15 mouse cellular contexts compared by ENCODE assay signal in genomic region chr11:121231191-121231590, GRCm38 (mm10). TPM values are rescaled to one million over a fixed set of nuclear protein-coding genes. Genes with fewer than 3 reads are reported as not detected.
DNase-seq lines count a peak whose midpoint lies in the region; ATAC-seq and TF ChIP-seq lines count a peak whose summit lies in the region.
"Had no signal": no experiment of that assay in that cellular context is flagged by ENCODE, and none has a peak within 500 bp of the region (broad histone marks: within the 10 kb centered on the region; RNA-seq: fewer than 3 reads in every experiment).

No protein-coding gene starts in this region.

- no peaks in the 10 kb centered on the region for H3K79me2 ChIP-seq in heart, adult 2 months (replicated peaks; ENCODE audit: control insufficient read depth, insufficient read depth, low read length)

- no peak for TF ChIP-seq EP300 in heart, adult 2 months (IDR thresholded peaks at IDR 0.05; ENCODE audit: insufficient read depth, low read depth, low read length)
- no peak for TF ChIP-seq EP300 in stomach, postnatal 0 days (optimal IDR thresholded peaks at IDR 0.05)

- H3K4me1 ChIP-seq in heart, adult 2 months (ENCODE audit: control insufficient read depth, insufficient read depth, low read length): peaks cover 3% of the 10 kb centered on the region
- H3K4me1 ChIP-seq in intestine, embryonic 15.5 days (replicated peaks): peaks cover 14% of the 10 kb centered on the region
- peaks cover 19% of the 10 kb centered on the region for H3K4me1 ChIP-seq in intestine, embryonic 16.5 days (ENCODE audit: control insufficient read depth, insufficient read depth, low read length)
- peaks cover 12% of the 10 kb centered on the region for H3K4me1 ChIP-seq in stomach, embryonic 15.5 days
- peaks cover 4% of the 10 kb centered on the region; the same call in 1 of the 2 replicates for H3K4me1 ChIP-seq in stomach, postnatal 0 days (replicated peaks; ENCODE audit: control insufficient read depth, insufficient read depth)

- ATAC-seq in intestine, embryonic 15.5 days: no peak
- ATAC-seq in intestine, embryonic 16.5 days: no peak
- no peak for ATAC-seq in stomach, embryonic 15.5 days (ENCODE audit: insufficient read depth, low FRiP score, low read depth)
- ATAC-seq in stomach, postnatal 0 days (ENCODE audit: low FRiP score, low TSS enrichment): no peak
- ATAC-seq: activated CD4-positive, CD25-positive, alpha-beta regulatory T cell, adult 4 months; forebrain, embryonic 13.5 days had no signal

- no peak overlapping the region for H3K9ac ChIP-seq in heart, adult 2 months (ENCODE audit: low read depth, low read length)
- no peak overlapping the region for H3K9ac ChIP-seq in intestine, embryonic 15.5 days
- H3K9ac ChIP-seq in intestine, embryonic 16.5 days (ENCODE audit: low read depth, low read length): no peak overlapping the region
- H3K9ac ChIP-seq in stomach, embryonic 15.5 days: no peak overlapping the region
- no peak overlapping the region for H3K9ac ChIP-seq in stomach, postnatal 0 days (ENCODE audit: low read length)
- H3K9ac ChIP-seq: forebrain, embryonic 13.5 days had no signal

- no peak for TF ChIP-seq POLR2A in heart, adult 2 months (IDR thresholded peaks at IDR 0.05; ENCODE audit: insufficient read depth, low read depth, low read length)

- no peak for TF ChIP-seq CTCF in heart, adult 2 months (IDR thresholded peaks at IDR 0.05)
- TF ChIP-seq CTCF in stomach, postnatal 0 days (IDR thresholded peaks at IDR 0.05; ENCODE audit: low read depth): no peak

- DNase-seq in heart, adult 2 months: no peak
- DNase-seq in heart, adult 18-20 months: no peak
- DNase-seq in stomach, postnatal 0 days (ENCODE audit: low spot score): no peak
- no peak for DNase-seq in right cerebral cortex, postnatal 14 days
- no peak for DNase-seq in embryo, embryonic 10 days (ENCODE audit: low spot score)
- DNase-seq: adrenal gland, postnatal 25 days; cerebellum, adult 8-10 months; embryo, embryonic 11 days; lung, postnatal 36 days had no signal

- no peak overlapping the region for H3K4me2 ChIP-seq in intestine, embryonic 15.5 days (replicated peaks)
- H3K4me2 ChIP-seq in intestine, embryonic 16.5 days (ENCODE audit: low read depth, low read length): no peak overlapping the region
- no peak overlapping the region for H3K4me2 ChIP-seq in stomach, embryonic 15.5 days
- no peak overlapping the region for H3K4me2 ChIP-seq in stomach, postnatal 0 days (replicated peaks; ENCODE audit: low read depth)
- H3K4me2 ChIP-seq: forebrain, embryonic 13.5 days had no signal

- H3K4me3 ChIP-seq in heart, adult 2 months: no peak overlapping the region
- no peak overlapping the region for H3K4me3 ChIP-seq in intestine, embryonic 15.5 days (replicated peaks)
- H3K4me3 ChIP-seq in intestine, embryonic 16.5 days (ENCODE audit: low read length): no peak overlapping the region
- H3K4me3 ChIP-seq in stomach, embryonic 15.5 days (replicated peaks): no peak overlapping the region
- no peak overlapping the region for H3K4me3 ChIP-seq in stomach, postnatal 0 days (ENCODE audit: low read depth, low read length)
- H3K4me3 ChIP-seq: forebrain, embryonic 13.5 days; midbrain, embryonic 10.5 days had no signal

- WGBS in heart, adult 2 months: 68% methylated on average over 4 of the region's 4 CpGs
- WGBS in intestine, embryonic 15.5 days: 82% methylated on average over 4 of the region's 4 CpGs
- WGBS in intestine, embryonic 16.5 days: 71% methylated on average over 4 of the region's 4 CpGs
- 68% methylated on average over 4 of the region's 4 CpGs for WGBS in stomach, embryonic 15.5 days
- 69% methylated on average over 4 of the region's 4 CpGs for WGBS in stomach, postnatal 0 days

- H3K9me3 ChIP-seq in intestine, embryonic 15.5 days: no peaks in the 10 kb centered on the region
- H3K9me3 ChIP-seq in intestine, embryonic 16.5 days (ENCODE audit: control insufficient read depth, low read length): no peaks in the 10 kb centered on the region
- no peaks in the 10 kb centered on the region for H3K9me3 ChIP-seq in stomach, embryonic 15.5 days
- no peaks in the 10 kb centered on the region for H3K9me3 ChIP-seq in stomach, postnatal 0 days (ENCODE audit: control insufficient read depth, low read length)
- H3K9me3 ChIP-seq: forebrain, embryonic 13.5 days; midbrain, embryonic 10.5 days had no signal

- H3K36me3 ChIP-seq in heart, adult 2 months (ENCODE audit: control insufficient read depth, insufficient read depth, low read length): peaks cover 3% of the 10 kb centered on the region; the same call in 1 of the 2 replicates
- 0 out of 2 replicates have a peak, but pooled peaks cover 2% of the 10 kb centered on the region for H3K36me3 ChIP-seq in intestine, embryonic 15.5 days
- H3K36me3 ChIP-seq in intestine, embryonic 16.5 days (ENCODE audit: control insufficient read depth, insufficient read depth, low read length): no peaks in the 10 kb centered on the region
- 0 out of 2 replicates have a peak, but pooled peaks cover 4% of the 10 kb centered on the region for H3K36me3 ChIP-seq in stomach, embryonic 15.5 days
- no peaks in the 10 kb centered on the region for H3K36me3 ChIP-seq in stomach, postnatal 0 days (ENCODE audit: control insufficient read depth, insufficient read depth, low read length)

- 0 out of 2 replicates have a peak overlapping the region, but pooled peaks have one; percentile 13 for H3K27ac ChIP-seq in heart, adult 2 months
- peak overlapping the region; percentile 58; the same call in 1 of the 2 replicates for H3K27ac ChIP-seq in intestine, embryonic 15.5 days
- no peak overlapping the region; the same call in 1 of the 2 replicates for H3K27ac ChIP-seq in intestine, embryonic 16.5 days (ENCODE audit: low read length)
- 0 out of 2 replicates have a peak overlapping the region, but pooled peaks have one; percentile 36 for H3K27ac ChIP-seq in stomach, embryonic 15.5 days
- no peak overlapping the region for H3K27ac ChIP-seq in stomach, postnatal 0 days (replicated peaks)
- H3K27ac ChIP-seq: forebrain, embryonic 13.5 days; midbrain, embryonic 10.5 days had no signal

- intact Hi-C loops in heart, adult 2 months (cut with DNase I): no loop called here

- no peaks in the 10 kb centered on the region for H3K27me3 ChIP-seq in heart, adult 2 months (ENCODE audit: control insufficient read depth, insufficient read depth, low read length)
- no peaks in the 10 kb centered on the region for H3K27me3 ChIP-seq in intestine, embryonic 15.5 days (replicated peaks)
- no peaks in the 10 kb centered on the region for H3K27me3 ChIP-seq in intestine, embryonic 16.5 days (replicated peaks; ENCODE audit: control insufficient read depth, insufficient read depth, low read length)
- no peaks in the 10 kb centered on the region for H3K27me3 ChIP-seq in stomach, embryonic 15.5 days (replicated peaks)
- no peaks in the 10 kb centered on the region for H3K27me3 ChIP-seq in stomach, postnatal 0 days (ENCODE audit: control insufficient read depth, insufficient read depth, low read length)
- H3K27me3 ChIP-seq: forebrain, embryonic 13.5 days had no signal

RNA-seq across cellular contexts. Expression of gene Cybc1, which starts 2.1 kb away (rescaled TPM):
- 1 to 10 TPM; 7.6 TPM for total RNA-seq in heart, adult 2 months (2021)
- 10.4 and 15.2 TPM in 2 replicates for polyA plus RNA-seq in heart, adult 2 months (2012; rRNA removed)
- total RNA-seq in heart, adult 18-20 months (2021): 10 to 100 TPM; 10.2 to 12.6 TPM
- 31.2 and 33.2 TPM in 2 replicates for polyA plus RNA-seq in intestine, embryonic 15.5 days (2015; fragmentation: Nextera tagmentation; extraction: Ambion mirVana)
- polyA plus RNA-seq in intestine, embryonic 16.5 days (2015; fragmentation: Nextera tagmentation; extraction: Ambion mirVana): 33.8 and 36.5 TPM in 2 replicates
- 32.5 and 34.6 TPM in 2 replicates for polyA plus RNA-seq in stomach, embryonic 15.5 days (2015; fragmentation: Nextera tagmentation; extraction: Ambion mirVana)
- polyA plus RNA-seq in stomach, postnatal 0 days (2015; fragmentation: Nextera tagmentation; extraction: Ambion mirVana): 26.9 and 27.4 TPM in 2 replicates

RNA-seq across cellular contexts. Expression of gene Narf, which starts 5.9 kb away (rescaled TPM):
- 100 to 1,000 TPM in 1 of 2 experiments, 10 to 100 TPM in 1; 76.7 to 102 TPM for total RNA-seq in heart, adult 2 months (2021)
- 91.4 and 145 TPM in 2 replicates for polyA plus RNA-seq in heart, adult 2 months (2012; rRNA removed)
- total RNA-seq in heart, adult 18-20 months (2021): 10 to 100 TPM; 71.4 to 83.6 TPM
- 42.2 TPM in 2 replicates for polyA plus RNA-seq in intestine, embryonic 15.5 days (2015; fragmentation: Nextera tagmentation; extraction: Ambion mirVana)
- polyA plus RNA-seq in intestine, embryonic 16.5 days (2015; fragmentation: Nextera tagmentation; extraction: Ambion mirVana): 52.2 and 52.6 TPM in 2 replicates
- 45.6 and 52.0 TPM in 2 replicates for polyA plus RNA-seq in stomach, embryonic 15.5 days (2015; fragmentation: Nextera tagmentation; extraction: Ambion mirVana)
- polyA plus RNA-seq in stomach, postnatal 0 days (2015; fragmentation: Nextera tagmentation; extraction: Ambion mirVana): 19.3 and 19.8 TPM in 2 replicates

RNA-seq across cellular contexts. Expression of gene Ogfod3, which starts 26.7 kb away (rescaled TPM):
- total RNA-seq in heart, adult 2 months (2021): 10 to 100 TPM; 15.8 to 19.8 TPM
- 12.5 and 15.8 TPM in 2 replicates for polyA plus RNA-seq in heart, adult 2 months (2012; rRNA removed)
- total RNA-seq in heart, adult 18-20 months (2021): 10 to 100 TPM; 17.0 to 17.9 TPM
- 29.5 and 32.0 TPM in 2 replicates for polyA plus RNA-seq in intestine, embryonic 15.5 days (2015; fragmentation: Nextera tagmentation; extraction: Ambion mirVana)
- 31.2 and 32.0 TPM in 2 replicates for polyA plus RNA-seq in intestine, embryonic 16.5 days (2015; fragmentation: Nextera tagmentation; extraction: Ambion mirVana)
- 30.4 and 30.5 TPM in 2 replicates for polyA plus RNA-seq in stomach, embryonic 15.5 days (2015; fragmentation: Nextera tagmentation; extraction: Ambion mirVana)
- polyA plus RNA-seq in stomach, postnatal 0 days (2015; fragmentation: Nextera tagmentation; extraction: Ambion mirVana): 22.2 and 23.3 TPM in 2 replicates

RNA-seq across cellular contexts. Expression of gene Hexdc, which starts 27.0 kb away (rescaled TPM):
- 1 to 10 TPM; 6.7 to 7.6 TPM for total RNA-seq in heart, adult 2 months (2021)
- 10.1 and 15.6 TPM in 2 replicates for polyA plus RNA-seq in heart, adult 2 months (2012; rRNA removed)
- total RNA-seq in heart, adult 18-20 months (2021): 1 to 10 TPM; 7.4 to 8.8 TPM
- 9.0 and 9.3 TPM in 2 replicates for polyA plus RNA-seq in intestine, embryonic 15.5 days (2015; fragmentation: Nextera tagmentation; extraction: Ambion mirVana)
- polyA plus RNA-seq in intestine, embryonic 16.5 days (2015; fragmentation: Nextera tagmentation; extraction: Ambion mirVana): 9.7 and 10.1 TPM in 2 replicates
- polyA plus RNA-seq in stomach, embryonic 15.5 days (2015; fragmentation: Nextera tagmentation; extraction: Ambion mirVana): 8.1 and 9.2 TPM in 2 replicates
- 5.7 and 6.4 TPM in 2 replicates for polyA plus RNA-seq in stomach, postnatal 0 days (2015; fragmentation: Nextera tagmentation; extraction: Ambion mirVana)

RNA-seq across cellular contexts. Expression of gene Foxk2, which starts 28.6 kb away (rescaled TPM):
- total RNA-seq in heart, adult 2 months (2021): 10 to 100 TPM; 20.3 to 22.0 TPM
- 13.6 and 19.4 TPM in 2 replicates for polyA plus RNA-seq in heart, adult 2 months (2012; rRNA removed)
- 10 to 100 TPM; 17.7 to 18.5 TPM for total RNA-seq in heart, adult 18-20 months (2021)
- polyA plus RNA-seq in intestine, embryonic 15.5 days (2015; fragmentation: Nextera tagmentation; extraction: Ambion mirVana): 6.3 and 6.6 TPM in 2 replicates
- polyA plus RNA-seq in intestine, embryonic 16.5 days (2015; fragmentation: Nextera tagmentation; extraction: Ambion mirVana): 4.4 and 4.6 TPM in 2 replicates
- polyA plus RNA-seq in stomach, embryonic 15.5 days (2015; fragmentation: Nextera tagmentation; extraction: Ambion mirVana): 8.6 and 9.8 TPM in 2 replicates
- polyA plus RNA-seq in stomach, postnatal 0 days (2015; fragmentation: Nextera tagmentation; extraction: Ambion mirVana): 3.4 and 5.3 TPM in 2 replicates

Comparison
In these comparisons a context has a peak if more than half of its experiments do, and no peak if none do; other contexts are left out.
1. H3K27ac ChIP-seq: peak in heart, adult 2 months (single experiment), intestine, embryonic 15.5 days (single experiment) and stomach, embryonic 15.5 days (single experiment); none in intestine, embryonic 16.5 days (single experiment) and stomach, postnatal 0 days (single experiment).